In genomic region chr2:83709896-83710524, GRCm38 (mm10) we compare ENCODE assay signal across 12 mouse cellular contexts. TPM values are rescaled to one million over a fixed set of nuclear protein-coding genes. Genes with fewer than 3 reads are reported as not detected.
DNase-seq lines count a peak whose midpoint lies in the region; ATAC-seq and TF ChIP-seq lines count a peak whose summit lies in the region.
"Had no signal": no experiment of that assay in that cellular context is flagged by ENCODE, and none has a peak within 500 bp of the region (broad histone marks: within the 10 kb centered on the region; RNA-seq: fewer than 3 reads in every experiment).

No protein-coding gene starts in this region.

- no peaks in the 10 kb centered on the region for H3K27me3 ChIP-seq in heart, embryonic 16.5 days (ENCODE audit: control insufficient read depth, insufficient read depth, low read length)
- H3K27me3 ChIP-seq in kidney, embryonic 16.5 days (ENCODE audit: insufficient read depth, low read length), result no peaks in the 10 kb centered on the region
- H3K27me3 ChIP-seq in stomach, embryonic 14.5 days (ENCODE audit: control insufficient read depth, insufficient read depth, low read length), result no peaks in the 10 kb centered on the region
- H3K27me3 ChIP-seq in hindbrain, embryonic 13.5 days, result no peaks in the 10 kb centered on the region
- H3K27me3 ChIP-seq: forebrain, embryonic 12.5 days had no signal

- peaks cover 10% of the 10 kb centered on the region for H3K4me1 ChIP-seq in heart, embryonic 16.5 days (ENCODE audit: control insufficient read depth, insufficient read depth, low read length)
- H3K4me1 ChIP-seq in embryonic fibroblast, embryonic 13.5 days (ENCODE audit: control insufficient read depth, insufficient read depth, low read length), result peaks cover 4% of the 10 kb centered on the region
- H3K4me1 ChIP-seq in kidney, embryonic 16.5 days (ENCODE audit: insufficient read depth, low read length), result peaks cover 51% of the 10 kb centered on the region
- H3K4me1 ChIP-seq in stomach, embryonic 14.5 days (ENCODE audit: control insufficient read depth, insufficient read depth, low read length), result peaks cover 3% of the 10 kb centered on the region; the same call in 1 of the 2 replicates
- H3K4me1 ChIP-seq in hindbrain, embryonic 13.5 days (replicated peaks), result no peaks in the 10 kb centered on the region
- H3K4me1 ChIP-seq: forebrain, embryonic 12.5 days had no signal

- TF ChIP-seq POLR2A in embryonic fibroblast, embryonic 13.5 days (IDR thresholded peaks at IDR 0.05; ENCODE audit: low read depth, low read length), result no peak

- WGBS in heart, embryonic 16.5 days, result 41% methylated on average over 11 of the region's 11 CpGs
- WGBS in kidney, embryonic 16.5 days, result 7% methylated on average over 11 of the region's 11 CpGs
- 33% methylated on average over 11 of the region's 11 CpGs for WGBS in stomach, embryonic 14.5 days
- WGBS in hindbrain, embryonic 13.5 days, result 70% methylated on average over 11 of the region's 11 CpGs

- no peak for TF ChIP-seq CTCF in embryonic fibroblast, embryonic 13.5 days (IDR thresholded peaks at IDR 0.05; ENCODE audit: borderline replicate concordance, insufficient read depth, low read length)

- no peak overlapping the region for H3K4me3 ChIP-seq in heart, embryonic 16.5 days (ENCODE audit: low read length)
- H3K4me3 ChIP-seq in embryonic fibroblast, embryonic 13.5 days (ENCODE audit: insufficient read depth, low read length), result no peak overlapping the region
- no peak overlapping the region for H3K4me3 ChIP-seq in kidney, embryonic 16.5 days (ENCODE audit: low read length)
- no peak overlapping the region for H3K4me3 ChIP-seq in stomach, embryonic 14.5 days (ENCODE audit: low read depth, low read length)
- no peak overlapping the region for H3K4me3 ChIP-seq in hindbrain, embryonic 13.5 days
- H3K4me3 ChIP-seq: forebrain, embryonic 12.5 days; myocyte had no signal

- H3K9me3 ChIP-seq in heart, embryonic 16.5 days (replicated peaks; ENCODE audit: control insufficient read depth, low read length), result no peaks in the 10 kb centered on the region
- H3K9me3 ChIP-seq in kidney, embryonic 16.5 days (ENCODE audit: low read length), result no peaks in the 10 kb centered on the region
- H3K9me3 ChIP-seq in stomach, embryonic 14.5 days (ENCODE audit: control insufficient read depth, low read depth, low read length), result no peaks in the 10 kb centered on the region
- H3K9me3 ChIP-seq in hindbrain, embryonic 13.5 days, result no peaks in the 10 kb centered on the region
- H3K9me3 ChIP-seq: forebrain, embryonic 12.5 days had no signal

- H3K27ac ChIP-seq in heart, embryonic 16.5 days (ENCODE audit: low read length), result peak overlapping the region; percentile 59; the same call in 1 of the 2 replicates
- H3K27ac ChIP-seq in embryonic fibroblast, embryonic 13.5 days (ENCODE audit: insufficient read depth, low read length), result peak overlapping the region; percentile 60
- H3K27ac ChIP-seq in kidney, embryonic 16.5 days (ENCODE audit: low read length), result peak overlapping the region; percentile 94
- H3K27ac ChIP-seq in stomach, embryonic 14.5 days (ENCODE audit: low read length), result no peak overlapping the region
- no peak overlapping the region for H3K27ac ChIP-seq in hindbrain, embryonic 13.5 days
- H3K27ac ChIP-seq: forebrain, embryonic 12.5 days had no signal

- ATAC-seq in heart, embryonic 16.5 days (replicated peaks; ENCODE audit: extremely low read depth, insufficient read depth, low FRiP score), result peak; percentile 61; the same call in 1 of the 2 replicates
- ATAC-seq in kidney, embryonic 16.5 days (ENCODE audit: low FRiP score, low TSS enrichment), result peak; percentile 94
- peak; percentile 50; the same call in 1 of the 2 replicates for ATAC-seq in stomach, embryonic 14.5 days (ENCODE audit: insufficient number of reproducible peaks, insufficient read depth, low FRiP score, low read depth)
- ATAC-seq in hindbrain, embryonic 13.5 days (ENCODE audit: low FRiP score), result no peak
- ATAC-seq: lung, postnatal 0 days had no signal

- no peak for DNase-seq in heart, postnatal 36 days
- no peak for DNase-seq in adipocyte (ENCODE audit: low spot score)
- DNase-seq in urinary bladder, postnatal 14 days (ENCODE audit: low spot score), result no peak
- DNase-seq: layer of hippocampus, postnatal 36 days had no signal

- no peaks in the 10 kb centered on the region for H3K36me3 ChIP-seq in heart, embryonic 16.5 days (ENCODE audit: control insufficient read depth, insufficient read depth)
- H3K36me3 ChIP-seq in kidney, embryonic 16.5 days (ENCODE audit: insufficient read depth, low read length), result no peaks in the 10 kb centered on the region
- H3K36me3 ChIP-seq in stomach, embryonic 14.5 days (ENCODE audit: control insufficient read depth, insufficient read depth, low read length), result no peaks in the 10 kb centered on the region
- no peaks in the 10 kb centered on the region for H3K36me3 ChIP-seq in hindbrain, embryonic 13.5 days
- H3K36me3 ChIP-seq: forebrain, embryonic 12.5 days had no signal

- intact Hi-C loops in heart, postnatal 36 days (cut with DNase I), result no loop called here

- H3K4me2 ChIP-seq in heart, embryonic 16.5 days (ENCODE audit: low read depth, low read length), result peak overlapping the region; percentile 41
- peak overlapping the region; percentile 34 for H3K4me2 ChIP-seq in kidney, embryonic 16.5 days (replicated peaks; ENCODE audit: low read depth, low read length)
- H3K4me2 ChIP-seq in stomach, embryonic 14.5 days (replicated peaks; ENCODE audit: low read depth, low read length), result no peak overlapping the region
- H3K4me2 ChIP-seq in hindbrain, embryonic 13.5 days, result no peak overlapping the region
- H3K4me2 ChIP-seq: forebrain, embryonic 12.5 days had no signal

- H3K9ac ChIP-seq in heart, embryonic 16.5 days (ENCODE audit: low read length), result peak overlapping the region; percentile 29
- no peak overlapping the region for H3K9ac ChIP-seq in kidney, embryonic 16.5 days (replicated peaks; ENCODE audit: low read length)
- H3K9ac ChIP-seq in stomach, embryonic 14.5 days (replicated peaks; ENCODE audit: low read depth, low read length), result no peak overlapping the region
- no peak overlapping the region for H3K9ac ChIP-seq in hindbrain, embryonic 13.5 days
- H3K9ac ChIP-seq: forebrain, embryonic 12.5 days had no signal

RNA-seq across cellular contexts. Expression of gene Itgav, which starts 14.2 kb away (rescaled TPM):
- polyA plus RNA-seq in heart, embryonic 16.5 days (2015; fragmentation: Nextera tagmentation; extraction: Ambion mirVana), result 34.8 and 43.4 TPM in 2 replicates
- 10 to 100 TPM; 40.6 to 41.4 TPM for total RNA-seq in heart, postnatal 36 days (2021)
- 219 and 315 TPM in 2 replicates for polyA plus RNA-seq in embryonic fibroblast, embryonic 13.5 days (2011; ENCODE audit: insufficient read length, low read depth, missing spikeins)
- polyA plus RNA-seq in kidney, embryonic 16.5 days (2015; fragmentation: Nextera tagmentation; extraction: Ambion mirVana), result 77.1 and 88.9 TPM in 2 replicates
- 96.2 and 106 TPM in 2 replicates for polyA plus RNA-seq in stomach, embryonic 14.5 days (2014; fragmentation: Nextera tagmentation; extraction: Ambion mirVana)
- polyA plus RNA-seq in hindbrain, embryonic 13.5 days (2015; fragmentation: Nextera tagmentation; extraction: Ambion mirVana), result 20.1 and 27.2 TPM in 2 replicates

Comparison
In these comparisons a context has a peak if more than half of its experiments do, and no peak if none do; other contexts are left out.
1. H3K27ac ChIP-seq: peak in heart, embryonic 16.5 days (single experiment), embryonic fibroblast, embryonic 13.5 days (single experiment) and kidney, embryonic 16.5 days (single experiment); none in stomach, embryonic 14.5 days (single experiment) and hindbrain, embryonic 13.5 days (single experiment).
2. H3K4me2 ChIP-seq: peak in heart, embryonic 16.5 days (single experiment) and kidney, embryonic 16.5 days (single experiment); none in stomach, embryonic 14.5 days (single experiment) and hindbrain, embryonic 13.5 days (single experiment).